Mouse (Mus musculus) neutrophil, adult 65 days (primary cell): Measurements from ENCODE around the gene Gm21797. TPM values are rescaled to one million over a fixed set of nuclear protein-coding genes. Genes with fewer than 3 reads are reported as not detected.

Experiments
- total RNA-seq: library from RNA; stranded (reverse); gene quantifications from 2 replicates; pipeline ENCODE4 v1.2.4, GENCODE M21; 2023

Gm21797 gene
- not detected in 2 replicates for total RNA-seq

DNA sequence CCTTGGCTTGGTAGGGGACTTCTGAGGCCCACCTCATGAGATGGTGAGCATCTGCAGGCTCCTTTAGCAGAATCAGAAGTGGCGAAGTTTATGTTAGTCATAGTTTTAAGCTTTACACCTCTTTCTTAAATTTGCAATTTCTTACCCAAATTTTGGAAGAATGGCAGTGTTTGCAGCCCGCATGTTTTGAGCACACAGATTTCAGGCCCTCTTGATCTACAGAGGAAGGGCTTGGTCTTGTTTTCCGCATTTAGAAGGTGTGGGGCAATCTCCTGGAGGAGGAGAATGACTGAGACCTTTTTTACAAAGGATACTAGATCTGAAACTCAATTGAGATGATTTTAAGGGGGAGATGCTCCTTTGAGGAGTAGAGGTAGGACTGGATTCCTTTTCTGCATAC lies at the start of gene Gm21797:
Gene Gm21797 (minus strand): TSS at position 101 of the 400 bp plus-strand sequence.

GRCm38 (mm10) chrY:40804614-40805013 lies 29.0 kb upstream of the Gm21797 start, which contains the start of gene Gm20795:
TSS of gene Gm20795 (plus strand) at chrY:40804914.

Other genes starting within 250 kb of the Gm21797 start
- not detected in 2 replicates for gene Gm21852, start 123.8 kb downstream of the Gm21797 start, total RNA-seq
- not detected in 2 replicates for gene Gm20795, start 29.1 kb upstream of the Gm21797 start, total RNA-seq